Mouse (Mus musculus) CH12.LX (cell line): ENCODE results near the gene Rbmx2. TPM values are rescaled to one million over a fixed set of nuclear protein-coding genes. Genes with fewer than 3 reads are reported as not detected.

Source experiments
- DNase-seq: peaks from one replicate; pipeline ENCODE4 v3.0.0-alpha.2; 2013; ENCODE audit errors: extremely low read depth
- H3K27ac ChIP-seq: 2 replicates; pipeline ENCODE4 v1.5.1; 2012; ENCODE audit warnings: low read depth, mild to moderate bottlenecking, control low read depth, moderate library complexity; ENCODE audit not compliant: insufficient read depth
- H3K27me3 ChIP-seq: replicated peaks from 2 replicates; pipeline ENCODE3; 2012; ENCODE audit warnings: inconsistent platforms
- H3K36me3 ChIP-seq, 2 experiments: replicated peaks in 1 of 2; 2 replicates each; pipeline versions ENCODE3 to v1.6.1; 2012; ENCODE audit warnings: inconsistent platforms in 1 of 2, low read length in 1 of 2, mild to moderate bottlenecking in 1 of 2, mixed read lengths in 1 of 2, moderate library complexity in 1 of 2; ENCODE audit not compliant: control insufficient read depth in 1 of 2, insufficient read depth in 1 of 2
- H3K4me1 ChIP-seq, 2 experiments: 2 replicates each; pipeline ENCODE4 v1.6.1; 2012; ENCODE audit warnings: inconsistent platforms in 1 of 2, moderate library complexity in 1 of 2; ENCODE audit not compliant: insufficient read depth in 2 of 2, control insufficient read depth in 1 of 2
- H3K4me2 ChIP-seq: 2 replicates; pipeline ENCODE4 v1.6.1; 2012; ENCODE audit warnings: low read depth, mild to moderate bottlenecking, control low read depth; ENCODE audit not compliant: poor library complexity, insufficient read depth, severe bottlenecking
- H3K4me3 ChIP-seq, 3 experiments: fragments of 150-350 bp in 1 of 3; sonication (generic) in 1 of 3; replicated peaks in 1 of 3; 2 replicates each; pipeline versions ENCODE3 to v1.5.1; 2011 to 2012; ENCODE audit warnings: low read depth in 2 of 3, low read length in 2 of 3, mild to moderate bottlenecking in 2 of 3, moderate library complexity in 2 of 3, control low read depth in 1 of 3, improper control_type of control experiment in 1 of 3, inconsistent platforms in 1 of 3, mixed read lengths in 1 of 3; ENCODE audit not compliant: poor library complexity in 1 of 3
- H3K79me2 ChIP-seq: replicated peaks from 2 replicates; pipeline ENCODE4 v1.6.1; 2012; ENCODE audit warnings: mild to moderate bottlenecking, moderate library complexity; ENCODE audit not compliant: control insufficient read depth, poor library complexity, insufficient read depth, severe bottlenecking; ENCODE audit errors: extremely low read depth
- H3K9ac ChIP-seq: 2 replicates; pipeline ENCODE4 v1.6.1; 2012; ENCODE audit warnings: low read depth, mild to moderate bottlenecking, control low read depth, moderate library complexity; ENCODE audit not compliant: insufficient read depth
- H3K9me3 ChIP-seq: replicated peaks from 2 replicates; pipeline ENCODE3; 2012; ENCODE audit warnings: low read length, inconsistent platforms, mixed read lengths
- BHLHE40 ChIP-seq: IDR thresholded peaks from 2 replicates; pipeline ENCODE4 v1.6.1; 2011; ENCODE audit warnings: mild to moderate bottlenecking, low read depth, low read length, improper control_type of control experiment
- CHD2 ChIP-seq: IDR thresholded peaks from 2 replicates; pipeline ENCODE4 v1.6.1; 2011; ENCODE audit warnings: low read length, improper control_type of control experiment
- E2F4 ChIP-seq: IDR thresholded peaks from 2 replicates; pipeline ENCODE4 v1.6.1; 2011; ENCODE audit warnings: low read depth, low read length, improper control_type of control experiment; ENCODE audit not compliant: insufficient replicate concordance
- ELF1 ChIP-seq: IDR thresholded peaks from 2 replicates; pipeline ENCODE4 v1.6.1; 2014; ENCODE audit warnings: low read depth, mild to moderate bottlenecking, inconsistent platforms, low read length, improper control_type of control experiment
- EP300 ChIP-seq: IDR thresholded peaks from 2 replicates; pipeline ENCODE4 v1.6.1; 2011; ENCODE audit warnings: low read length, improper control_type of control experiment
- HCFC1 ChIP-seq: IDR thresholded peaks from 2 replicates; pipeline ENCODE4 v1.6.1; 2012; ENCODE audit warnings: low read depth, mild to moderate bottlenecking, inconsistent platforms, low read length, improper control_type of control experiment
- IRF4 ChIP-seq: IDR thresholded peaks from 2 replicates; pipeline ENCODE4 v1.6.1; 2014; ENCODE audit warnings: low read depth, mild to moderate bottlenecking, inconsistent platforms, low read length, improper control_type of control experiment
- JUND ChIP-seq: conservative IDR thresholded peaks from 2 replicates; pipeline ENCODE4 v1.6.1; 2011; ENCODE audit warnings: low read depth, low read length, improper control_type of control experiment
- KAT2A ChIP-seq: IDR thresholded peaks from 2 replicates; pipeline ENCODE4 v1.6.1; 2012; ENCODE audit warnings: low read length, improper control_type of control experiment, inconsistent platforms; ENCODE audit not compliant: insufficient replicate concordance
- MAX ChIP-seq: IDR thresholded peaks from 2 replicates; pipeline ENCODE4 v1.6.1; 2011; ENCODE audit warnings: low read length, improper control_type of control experiment
- MXI1 ChIP-seq: IDR thresholded peaks from 2 replicates; pipeline ENCODE4 v1.6.1; 2011; ENCODE audit warnings: mild to moderate bottlenecking, low read depth, low read length, improper control_type of control experiment
- MYC ChIP-seq: IDR thresholded peaks from 2 replicates; pipeline ENCODE4 v1.6.1; 2011; ENCODE audit warnings: low read depth, mild to moderate bottlenecking, improper control_type of control experiment, low read length
- NRF1 ChIP-seq: IDR thresholded peaks from 2 replicates; pipeline ENCODE4 v1.6.1; 2014; ENCODE audit warnings: low read depth, mild to moderate bottlenecking, inconsistent platforms, low read length, improper control_type of control experiment, moderate library complexity
- PAX5 ChIP-seq: IDR thresholded peaks from 2 replicates; pipeline ENCODE4 v1.6.1; 2012; ENCODE audit warnings: low read length, inconsistent platforms, mixed read lengths
- POLR2A ChIP-seq: IDR thresholded peaks from 2 replicates; pipeline ENCODE4 v1.6.1; 2011; ENCODE audit warnings: low read depth, mild to moderate bottlenecking, improper control_type of control experiment, low read length
- RAD21 ChIP-seq: IDR thresholded peaks from 2 replicates; pipeline ENCODE4 v1.6.1; 2011; ENCODE audit warnings: low read depth, mild to moderate bottlenecking, low read length, improper control_type of control experiment, moderate library complexity
- SIN3A ChIP-seq: IDR thresholded peaks from 2 replicates; pipeline ENCODE4 v1.6.1; 2012; ENCODE audit warnings: low read length, improper control_type of control experiment, inconsistent platforms
- SMC3 ChIP-seq: IDR thresholded peaks from 2 replicates; pipeline ENCODE4 v1.6.1; 2011; ENCODE audit warnings: low read depth, low read length, improper control_type of control experiment
- TCF12 ChIP-seq: IDR thresholded peaks from 2 replicates; pipeline ENCODE4 v1.6.1; 2014; ENCODE audit warnings: low read depth, mild to moderate bottlenecking, inconsistent platforms, low read length, improper control_type of control experiment
- USF2 ChIP-seq: conservative IDR thresholded peaks from 2 replicates; pipeline ENCODE4 v1.6.1; 2011; ENCODE audit warnings: low read depth, low read length, improper control_type of control experiment
- ZC3H11A ChIP-seq: IDR thresholded peaks from 2 replicates; pipeline ENCODE4 v1.6.1; 2012; ENCODE audit warnings: low read depth, mild to moderate bottlenecking, inconsistent platforms, low read length, improper control_type of control experiment
- ZMIZ1 ChIP-seq: IDR thresholded peaks from 2 replicates; pipeline ENCODE4 v1.6.1; 2012; ENCODE audit warnings: low read depth, mild to moderate bottlenecking, inconsistent platforms, low read length, improper control_type of control experiment
- ZNF384 ChIP-seq: IDR thresholded peaks from 2 replicates; pipeline ENCODE4 v1.6.1; 2012; ENCODE audit warnings: low read depth, low read length, improper control_type of control experiment, inconsistent platforms
- dilution Hi-C: fragments of 300-500 bp; cut with MboI; formaldehyde crosslinking; loops from 2 replicates; pipeline ENCODE4 v1.14.3; 2020; ENCODE audit warnings: low sequenced_read_pairs; ENCODE audit not compliant: extremely low pct_unique_long_range_greater_than_20kb, extremely low pct_ligation_motif_present
- in situ Hi-C: fragments of 300-500 bp; cut with MboI; formaldehyde crosslinking; loops from 3 replicates; pipeline ENCODE4 v1.14.3; 2019; ENCODE audit warnings: low sequenced_read_pairs, low pct_ligation_motif_present, low pct_unique_long_range_greater_than_20kb, mixed read lengths
- polyA plus RNA-seq: library from polyadenylated mRNA; unstranded; fragments of >175 nt; gene quantifications from 2 replicates; pipeline ENCODE4 v1.2.1, GENCODE M21; 2012; ENCODE audit warnings: low read depth; ENCODE audit not compliant: insufficient read length
- total RNA-seq, 2 experiments: library from RNA; depleted of rRNA; stranded (reverse); fragments of 300-350 nt in 1 of 2; fragments of >200 nt in 1 of 2; gene quantifications; 2 replicates each; pipeline ENCODE4 v1.2.3; 2012 to 2014

The Rbmx2 gene
- total RNA-seq (2012; rRNA removed), result 15.1 and 17.2 TPM in 2 replicates
- 14.6 and 16.9 TPM in 2 replicates for total RNA-seq (2014; rRNA removed)
- polyA plus RNA-seq, result 18.4 and 23.4 TPM in 2 replicates

GRCm38 (mm10) chrX:48694864-48695371 is at the start of gene Rbmx2:
Gene Rbmx2, plus strand, starts transcription at chrX:48695004.
- peak; percentile 90 for DNase-seq
- Histone ChIP-seq H3K27me3 (no peaks in the 10 kb centered on the region), H3K9ac (peak within 1 kb of the TSS; percentile 69; the same call in 1 of the 2 replicates), H3K4me1 (peaks cover 3 to 17% of the 10 kb centered on the region in 2 experiments; a peak in 2 of 4 replicates), H3K9me3 (no peaks in the 10 kb centered on the region), H3K36me3 (peaks cover 3 to 11% of the 10 kb centered on the region in 2 experiments), H3K79me2 (peaks cover 4% of the 10 kb centered on the region; the same call in 1 of the 2 replicates), H3K4me3 (peak within 1 kb of the TSS; percentile 59 to 71 (median 64)), H3K27ac (no peak within 1 kb of the TSS), H3K4me2 (peak within 1 kb of the TSS; percentile 81)
- TF ChIP-seq CHD2 (peak; percentile 75), ZNF384 (no peak), NRF1 (peak; percentile 90), HCFC1 (peak; percentile 85), RAD21 (no peak), PAX5 (no peak), SMC3 (no peak), ELF1 (peak; percentile 93), BHLHE40 (no peak), KAT2A (peak; percentile 75; the same call in 1 of the 2 replicates), SIN3A (peak; percentile 78; the same call in 1 of the 2 replicates), MXI1 (no peak), ZC3H11A (no peak), POLR2A (peak; percentile 64; the same call in 1 of the 2 replicates), IRF4 (no peak), E2F4 (0 out of 2 replicates have a peak, but pooled peaks have one; percentile 62)
- dilution Hi-C loops, result no loop called here
- in situ Hi-C loops, result loop anchor here (25.0 kb wide), 1 partner anchor 617 kb away; no protein-coding TSS in a partner anchor

- H3K9me3 ChIP-seq, result no peaks in the 10 kb centered on the region
- no peak overlapping the region for H3K4me3 ChIP-seq
- no peak for TF ChIP-seq USF2
- TF ChIP-seq TCF12, result no peak
- TF ChIP-seq EP300, result no peak
- no peak for TF ChIP-seq POLR2A
- TF ChIP-seq MYC, result no peak
- TF ChIP-seq MAX, result no peak
- no peak for TF ChIP-seq ZMIZ1
- TF ChIP-seq JUND, result no peak
- no peak overlapping the region for H3K27ac ChIP-seq
- in situ Hi-C loops (no loop called here), dilution Hi-C loops (no loop called here)
- no peak for DNase-seq
- H3K36me3 ChIP-seq, result no peaks in the 10 kb centered on the region
- no peaks in the 10 kb centered on the region for H3K27me3 ChIP-seq
- no peaks in the 10 kb centered on the region for H3K4me1 ChIP-seq
- H3K9ac ChIP-seq, result no peak overlapping the region
- H3K79me2 ChIP-seq, result no peaks in the 10 kb centered on the region
- no peak overlapping the region for H3K4me2 ChIP-seq
Observed at GRCm38 (mm10) chrX:48666807-48667206, 28.0 kb upstream of the Rbmx2 start.
